ENCODE assay signal across 22 mouse cellular contexts in the genomic region with DNA sequence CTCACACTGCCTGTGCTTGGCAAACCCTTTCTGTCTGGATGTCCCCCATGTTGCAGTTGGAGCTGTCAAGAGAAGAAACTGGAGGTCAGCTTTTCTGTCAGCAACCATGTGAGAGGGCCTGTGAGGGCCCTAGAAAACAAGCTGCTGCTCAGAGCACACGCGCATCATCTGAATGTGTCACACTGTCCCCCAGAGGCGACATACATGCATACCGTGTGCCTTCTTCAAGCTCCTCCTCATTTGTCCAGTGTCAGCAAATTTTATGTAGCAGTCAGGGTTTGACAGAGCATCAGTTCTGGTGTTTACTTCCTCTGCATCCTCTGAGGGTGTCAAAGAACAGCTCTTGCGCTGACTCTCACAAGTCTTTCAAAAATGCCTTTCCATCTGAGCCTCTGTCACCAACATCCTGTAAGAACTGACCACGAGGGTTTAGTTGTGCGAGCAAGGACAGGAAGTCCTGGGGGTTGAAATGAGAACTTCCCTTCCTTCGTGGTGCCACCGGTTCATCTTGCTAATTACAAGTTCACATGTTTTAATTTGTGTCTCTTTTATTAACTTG. TPM values are rescaled to one million over a fixed set of nuclear protein-coding genes. Genes with fewer than 3 reads are reported as not detected.
DNase-seq lines count a peak whose midpoint lies in the region; ATAC-seq lines count a peak whose summit lies in the region.
"Had no signal": no experiment of that assay in that cellular context is flagged by ENCODE, and none has a peak within 500 bp of the region (broad histone marks: within the 10 kb centered on the region; RNA-seq: fewer than 3 reads in every experiment).

No protein-coding gene starts in this region.

- no peak overlapping the region for H3K27ac ChIP-seq in midbrain, embryonic 16.5 days (ENCODE audit: low read length)
- no peak overlapping the region for H3K27ac ChIP-seq in midbrain, embryonic 13.5 days
- no peak overlapping the region for H3K27ac ChIP-seq in hindbrain, embryonic 14.5 days
- H3K27ac ChIP-seq: embryonic facial prominence, embryonic 10.5 days; forebrain, embryonic 13.5 days; gastrocnemius, adult 2 months; heart, embryonic 15.5 days; hindbrain, embryonic 10.5 days; hindbrain, embryonic 15.5 days had no signal

- H3K36me3 ChIP-seq in midbrain, embryonic 16.5 days (ENCODE audit: control insufficient read depth, insufficient read depth, low read length) = no peaks in the 10 kb centered on the region
- H3K36me3 ChIP-seq in midbrain, embryonic 13.5 days = no peaks in the 10 kb centered on the region
- no peaks in the 10 kb centered on the region for H3K36me3 ChIP-seq in hindbrain, embryonic 14.5 days (replicated peaks; ENCODE audit: control insufficient read depth, insufficient read depth)
- H3K36me3 ChIP-seq: embryonic facial prominence, embryonic 10.5 days; G1E; heart, embryonic 15.5 days; hindbrain, embryonic 10.5 days; hindbrain, embryonic 15.5 days had no signal

- H3K4me3 ChIP-seq in midbrain, embryonic 16.5 days (ENCODE audit: low read depth, low read length) = no peak overlapping the region
- no peak overlapping the region for H3K4me3 ChIP-seq in midbrain, embryonic 13.5 days (replicated peaks)
- no peak overlapping the region for H3K4me3 ChIP-seq in hindbrain, embryonic 14.5 days (replicated peaks; ENCODE audit: low read length)
- H3K4me3 ChIP-seq: embryonic facial prominence, embryonic 10.5 days; forebrain, embryonic 13.5 days; gastrocnemius, adult 2 months; heart, embryonic 15.5 days; hindbrain, embryonic 10.5 days; hindbrain, embryonic 15.5 days had no signal

- DNase-seq in CD4-positive helper T cell, adult 2 months (ENCODE audit: low read depth, low spot score) = peak; percentile 21
- DNase-seq in natural killer cell, adult 2 months (ENCODE audit: low spot score in 2 of 2) = peak; percentile 33 to 63
- DNase-seq in liver = no peak
- no peak for DNase-seq in hindbrain, embryonic 14.5 days (ENCODE audit: low spot score)
- DNase-seq: adrenal gland, postnatal 14 days; cerebellum, adult 18-20 months; cerebellum, adult 9-11 months; gastrocnemius, adult 2 months; gastrocnemius, postnatal 25 days; heart, adult 18-20 months; heart, postnatal 14 days; kidney, adult 11 months had no signal

- H3K4me2 ChIP-seq in midbrain, embryonic 16.5 days (ENCODE audit: low read length) = no peak overlapping the region
- no peak overlapping the region for H3K4me2 ChIP-seq in midbrain, embryonic 13.5 days (replicated peaks)
- no peak overlapping the region for H3K4me2 ChIP-seq in hindbrain, embryonic 14.5 days (replicated peaks)
- H3K4me2 ChIP-seq: forebrain, embryonic 13.5 days; heart, embryonic 11.5 days; heart, embryonic 15.5 days; hindbrain, embryonic 15.5 days had no signal

- H3K4me1 ChIP-seq in midbrain, embryonic 16.5 days (ENCODE audit: control insufficient read depth, insufficient read depth, low read length) = no peaks in the 10 kb centered on the region
- H3K4me1 ChIP-seq in midbrain, embryonic 13.5 days (replicated peaks) = no peaks in the 10 kb centered on the region
- H3K4me1 ChIP-seq in hindbrain, embryonic 14.5 days (replicated peaks; ENCODE audit: control insufficient read depth, insufficient read depth, low read length) = no peaks in the 10 kb centered on the region
- H3K4me1 ChIP-seq: forebrain, embryonic 13.5 days; heart, embryonic 15.5 days; hindbrain, embryonic 10.5 days; hindbrain, embryonic 15.5 days had no signal

- H3K27me3 ChIP-seq in midbrain, embryonic 16.5 days (ENCODE audit: control insufficient read depth, insufficient read depth, low read depth, low read length) = no peaks in the 10 kb centered on the region
- H3K27me3 ChIP-seq in midbrain, embryonic 13.5 days = no peaks in the 10 kb centered on the region
- H3K27me3 ChIP-seq in hindbrain, embryonic 14.5 days (ENCODE audit: control insufficient read depth, insufficient read depth, low read length) = no peaks in the 10 kb centered on the region
- H3K27me3 ChIP-seq: forebrain, embryonic 13.5 days; heart, embryonic 15.5 days; hindbrain, embryonic 15.5 days had no signal

- H3K9ac ChIP-seq in midbrain, embryonic 16.5 days (ENCODE audit: low read depth, low read length) = no peak overlapping the region
- no peak overlapping the region for H3K9ac ChIP-seq in midbrain, embryonic 13.5 days (replicated peaks)
- H3K9ac ChIP-seq in hindbrain, embryonic 14.5 days = no peak overlapping the region
- H3K9ac ChIP-seq: forebrain, embryonic 13.5 days; heart, embryonic 15.5 days; hindbrain, embryonic 15.5 days had no signal

- peak; percentile 39; the same call in 1 of the 2 replicates for ATAC-seq in midbrain, embryonic 16.5 days
- no peak for ATAC-seq in midbrain, embryonic 13.5 days
- ATAC-seq in activated CD4-positive, CD25-positive, alpha-beta regulatory T cell, adult 4 months = peak; percentile 49
- no peak for ATAC-seq in hindbrain, embryonic 14.5 days (ENCODE audit: low FRiP score)
- ATAC-seq: forebrain, embryonic 13.5 days had no signal

- 76% methylated on average over 9 of the region's 9 CpGs for WGBS in midbrain, embryonic 16.5 days
- WGBS in midbrain, embryonic 13.5 days = 89% methylated on average over 9 of the region's 9 CpGs
- WGBS in hindbrain, embryonic 14.5 days = 77% methylated on average over 9 of the region's 9 CpGs

- H3K9me3 ChIP-seq in midbrain, embryonic 16.5 days (replicated peaks; ENCODE audit: control insufficient read depth, low read length, poor library complexity, severe bottlenecking) = no peaks in the 10 kb centered on the region
- peaks cover under 1% of the 10 kb centered on the region; the same call in 1 of the 2 replicates for H3K9me3 ChIP-seq in midbrain, embryonic 13.5 days
- H3K9me3 ChIP-seq in hindbrain, embryonic 14.5 days (ENCODE audit: control insufficient read depth, low read length) = peaks cover 5% of the 10 kb centered on the region; the same call in 1 of the 2 replicates
- H3K9me3 ChIP-seq: forebrain, embryonic 13.5 days; heart, embryonic 15.5 days; hindbrain, embryonic 15.5 days had no signal

RNA-seq across cellular contexts. Expression of a gene that starts 49.7 kb away (rescaled TPM):
- polyA plus RNA-seq in midbrain, embryonic 16.5 days (2015; fragmentation: Nextera tagmentation; extraction: Ambion mirVana) = 17.7 and 22.2 TPM in 2 replicates
- polyA plus RNA-seq in midbrain, embryonic 13.5 days (2015; fragmentation: Nextera tagmentation; extraction: Ambion mirVana) = 6.7 TPM in 2 replicates
- polyA plus RNA-seq in activated CD4-positive, CD25-positive, alpha-beta regulatory T cell, adult 4 months (2017; shearing (Covaris generic)) = under 1 TPM in 1 of 2 experiments, not detected in 1; 0.16 TPM
- 19.1 and 25.3 TPM in 2 replicates for polyA plus RNA-seq in hindbrain, embryonic 14.5 days (2014; fragmentation: Nextera tagmentation; extraction: Ambion mirVana)
- polyA plus RNA-seq: G1E had no signal

Comparison
In these comparisons a context has a peak if more than half of its experiments do, and no peak if none do; other contexts are left out.
1. ATAC-seq: peak in midbrain, embryonic 16.5 days (single experiment) and activated CD4-positive, CD25-positive, alpha-beta regulatory T cell, adult 4 months (single experiment); none in midbrain, embryonic 13.5 days (single experiment) and hindbrain, embryonic 14.5 days (single experiment).
2. DNase-seq: peak in CD4-positive helper T cell, adult 2 months (single experiment) and natural killer cell, adult 2 months (2 of 2); none in liver (single experiment) and hindbrain, embryonic 14.5 days (single experiment).